Mouse (Mus musculus) layer of hippocampus, adult 9-10 months (tissue): Measurements from ENCODE around the gene Slc26a11.
"Not testable (repeated sequence)": the region's sequence is repeated elsewhere in the genome, so short reads cannot be mapped to it uniquely, and the experiment has no call there.

Experiments
- DNase-seq: peaks from one replicate; pipeline ENCODE4 v3.0.0; 2022; ENCODE audit warnings: low spot score

Slc26a11 gene

GRCm38 (mm10) chr11:119362769-119363533, 7.6 kb downstream of the Slc26a11 start:
- DNase-seq = no peak

GRCm38 (mm10) chr11:119363534-119364145, 8.3 kb downstream of the Slc26a11 start:
- DNase-seq = peak; percentile 46

- DNase-seq = no peak
Observed at GRCm38 (mm10) chr11:119375425-119375824, 20.1 kb downstream of the Slc26a11 start.

GRCm38 (mm10) chr11:119377326-119377725, 22.0 kb downstream of the Slc26a11 start:
- no peak for DNase-seq

- no peak for DNase-seq
Observed at GRCm38 (mm10) chr11:119378551-119378950, 23.2 kb downstream of the Slc26a11 start.

GRCm38 (mm10) chr11:119381631-119382337, 26.4 kb downstream of the Slc26a11 start:
- DNase-seq = no peak

GRCm38 (mm10) chr11:119382338-119382850, 27.0 kb downstream of the Slc26a11 start:
- no peak for DNase-seq

- no peak for DNase-seq
Observed at GRCm38 (mm10) chr11:119384904-119385303, 29.5 kb downstream of the Slc26a11 start.

- no peak for DNase-seq
Observed at GRCm38 (mm10) chr11:119386306-119386705, 30.9 kb downstream of the Slc26a11 start.

GRCm38 (mm10) chr11:119387273-119387672, 31.9 kb downstream of the Slc26a11 start:
- not testable (repeated sequence) for DNase-seq

- DNase-seq = no peak
Observed at GRCm38 (mm10) chr11:119389851-119390270, 34.5 kb downstream of the Slc26a11 start.

GRCm38 (mm10) chr11:119390271-119391231, 35.2 kb downstream of the Slc26a11 start:
- peak; percentile 31 for DNase-seq

- DNase-seq = no peak
Observed at GRCm38 (mm10) chr11:119391386-119392000, 36.1 kb downstream of the Slc26a11 start.

- DNase-seq = no peak
Observed at GRCm38 (mm10) chr11:119392001-119392614, 36.8 kb downstream of the Slc26a11 start.

- DNase-seq = no peak
Observed at GRCm38 (mm10) chr11:119392800-119393482, 37.6 kb downstream of the Slc26a11 start, which contains the start of gene Rnf213. Gene Rnf213 (plus strand): TSS chr11:119393100.

- no peak for DNase-seq
Observed at GRCm38 (mm10) chr11:119393483-119393804, 38.1 kb downstream of the Slc26a11 start.

GRCm38 (mm10) chr11:119394210-119394609, 38.9 kb downstream of the Slc26a11 start:
- no peak for DNase-seq

- DNase-seq = no peak
Observed at GRCm38 (mm10) chr11:119395394-119395793, 40.0 kb downstream of the Slc26a11 start.

GRCm38 (mm10) chr11:119395931-119396330, 40.6 kb downstream of the Slc26a11 start:
- no peak for DNase-seq

GRCm38 (mm10) chr11:119396461-119396860, 41.1 kb downstream of the Slc26a11 start:
- DNase-seq = no peak
